Mouse (Mus musculus) A20 (cell line): ENCODE data around the gene Cd2.

Source experiments
- DNase-seq: peaks from one replicate; pipeline ENCODE4 v3.0.0-alpha.2; 2011; ENCODE audit warnings: low read depth, low spot score

The Cd2 gene

GRCm38 (mm10) chr3:101293571-101294135 lies 5.9 kb upstream of the Cd2 start:
- DNase-seq, result no peak

GRCm38 (mm10) chr3:101292611-101293010 lies 4.9 kb upstream of the Cd2 start:
- peak; percentile 86 for DNase-seq

GRCm38 (mm10) chr3:101290587-101291520 lies 3.1 kb upstream of the Cd2 start:
- no peak for DNase-seq

- peak; percentile 80 for DNase-seq
These were observed 2.3 kb upstream of the Cd2 start for GRCm38 (mm10) chr3:101290036-101290435.

- DNase-seq, result peak; percentile 76
These were observed 1.7 kb upstream of the Cd2 start for GRCm38 (mm10) chr3:101289406-101289805.

- no peak for DNase-seq
These were observed 1.1 kb downstream of the Cd2 start for GRCm38 (mm10) chr3:101286336-101287325.

- no peak for DNase-seq
These were observed 1.9 kb downstream of the Cd2 start for GRCm38 (mm10) chr3:101285851-101286250.

- no peak for DNase-seq
These were observed 2.6 kb downstream of the Cd2 start for GRCm38 (mm10) chr3:101285021-101285615.

GRCm38 (mm10) chr3:101283869-101284706 lies 3.7 kb downstream of the Cd2 start:
- no peak for DNase-seq

GRCm38 (mm10) chr3:101283441-101283840 lies 4.3 kb downstream of the Cd2 start:
- DNase-seq, result no peak

GRCm38 (mm10) chr3:101282556-101283180 lies 5.1 kb downstream of the Cd2 start:
- DNase-seq, result no peak

- DNase-seq, result no peak
These were observed 5.9 kb downstream of the Cd2 start for GRCm38 (mm10) chr3:101281841-101282240.

GRCm38 (mm10) chr3:101280348-101281311 lies 7.1 kb downstream of the Cd2 start:
- DNase-seq, result no peak

- DNase-seq, result no peak
These were observed 8.2 kb downstream of the Cd2 start for GRCm38 (mm10) chr3:101279561-101279960.

- DNase-seq, result no peak
These were observed 9.3 kb downstream of the Cd2 start for GRCm38 (mm10) chr3:101278396-101278795.

- no peak for DNase-seq
These were observed 9.9 kb downstream of the Cd2 start for GRCm38 (mm10) chr3:101277830-101278229.

GRCm38 (mm10) chr3:101276501-101277320 lies 11.0 kb downstream of the Cd2 start:
- DNase-seq, result no peak
